Mouse (Mus musculus) adrenal gland, adult 2 months (tissue): ENCODE data around the gene 1700012A03Rik. TPM values are rescaled to one million over a fixed set of nuclear protein-coding genes. Genes with fewer than 3 reads are reported as not detected.

ENCODE experiments used
- DNase-seq: peaks from one replicate; pipeline ENCODE4 v3.0.0; 2021
- long read RNA-seq: library from polyadenylated mRNA; stranded (forward); transcript quantifications from one replicate; pipeline ENCODE4 v2.0.0, GENCODE M21; 2021
- polyA plus RNA-seq: library from polyadenylated mRNA; depleted of rRNA; stranded (reverse); fragments of >200 nt; gene quantifications from 2 replicates; pipeline ENCODE4 v1.2.3, GENCODE M21; 2012; rRNA removed
- total RNA-seq, 2 experiments: library from RNA; stranded (reverse); gene quantifications; 2 replicates each; pipeline ENCODE4 v1.2.3; 2021

The 1700012A03Rik gene
- total RNA-seq (not detected), polyA plus RNA-seq (not detected in 2 replicates)
- long read RNA-seq = 0 reads

GRCm38 (mm10) chr6:32049951-32050345 lies at the start of gene 1700012A03Rik:
Gene 1700012A03Rik, plus strand, starts transcription at chr6:32050246.
- no peak for DNase-seq

- DNase-seq = no peak
Measured at GRCm38 (mm10) chr6:32004228-32004627, 45.8 kb upstream of the 1700012A03Rik start.

GRCm38 (mm10) chr6:32005914-32006313 lies 44.1 kb upstream of the 1700012A03Rik start:
- DNase-seq = no peak

- no peak for DNase-seq
Measured at GRCm38 (mm10) chr6:32006382-32006781, 43.7 kb upstream of the 1700012A03Rik start.

- no peak for DNase-seq
Measured at GRCm38 (mm10) chr6:32007336-32007735, 42.7 kb upstream of the 1700012A03Rik start.

GRCm38 (mm10) chr6:32016841-32017240 lies 33.2 kb upstream of the 1700012A03Rik start:
- DNase-seq = peak; percentile 81

- DNase-seq = peak; percentile 10
Measured at GRCm38 (mm10) chr6:32017406-32018104, 32.5 kb upstream of the 1700012A03Rik start.

GRCm38 (mm10) chr6:32018105-32018446 lies 32.0 kb upstream of the 1700012A03Rik start:
- peak; percentile 76 for DNase-seq

- DNase-seq = no peak
Measured at GRCm38 (mm10) chr6:32021853-32022536, 28.1 kb upstream of the 1700012A03Rik start.

GRCm38 (mm10) chr6:32022537-32022869 lies 27.5 kb upstream of the 1700012A03Rik start:
- DNase-seq = no peak

GRCm38 (mm10) chr6:32028228-32029009 lies 21.6 kb upstream of the 1700012A03Rik start:
- DNase-seq = peak; percentile 43

- DNase-seq = no peak
Measured at GRCm38 (mm10) chr6:32034226-32034625, 15.8 kb upstream of the 1700012A03Rik start.

- no peak for DNase-seq
Measured at GRCm38 (mm10) chr6:32045344-32045743, 4.7 kb upstream of the 1700012A03Rik start.

GRCm38 (mm10) chr6:32049256-32049950 lies 643 bp upstream of the 1700012A03Rik start:
- no peak for DNase-seq

- peak; percentile 57 for DNase-seq
Measured at GRCm38 (mm10) chr6:32052135-32052915, 2.3 kb downstream of the 1700012A03Rik start.

GRCm38 (mm10) chr6:32056525-32056924 lies 6.5 kb downstream of the 1700012A03Rik start:
- no peak for DNase-seq

GRCm38 (mm10) chr6:32058571-32058970 lies 8.5 kb downstream of the 1700012A03Rik start:
- DNase-seq = no peak

- DNase-seq = no peak
Measured at GRCm38 (mm10) chr6:32060641-32061040, 10.6 kb downstream of the 1700012A03Rik start.

- DNase-seq = no peak
Measured at GRCm38 (mm10) chr6:32061266-32061665, 11.2 kb downstream of the 1700012A03Rik start.

- no peak for DNase-seq
Measured at GRCm38 (mm10) chr6:32065789-32066510, 15.9 kb downstream of the 1700012A03Rik start.

GRCm38 (mm10) chr6:32072161-32072560 lies 22.1 kb downstream of the 1700012A03Rik start:
- no peak for DNase-seq
